Mouse (Mus musculus) common myeloid progenitor, adult 5-6 weeks (primary cell): ENCODE results near the gene Trabd. TPM values are rescaled to one million over a fixed set of nuclear protein-coding genes. Genes with fewer than 3 reads are reported as not detected.

ENCODE experiments used
- ATAC-seq: replicated peaks from 2 replicates; pipeline ENCODE4 v1.8.0; 2016; ENCODE audit warnings: low read depth, mild to moderate bottlenecking, moderate TSS enrichment, inconsistent platforms; ENCODE audit not compliant: poor library complexity, severe bottlenecking
- total RNA-seq: library from RNA; stranded (forward); fragments of 200-1000, 187-1606 nt; gene quantifications from 2 replicates; pipeline ENCODE4 v1.2.3, GENCODE M21; 2017

Trabd gene
- total RNA-seq, 1 experiment from 2014 or later: 20.5 TPM

DNA sequence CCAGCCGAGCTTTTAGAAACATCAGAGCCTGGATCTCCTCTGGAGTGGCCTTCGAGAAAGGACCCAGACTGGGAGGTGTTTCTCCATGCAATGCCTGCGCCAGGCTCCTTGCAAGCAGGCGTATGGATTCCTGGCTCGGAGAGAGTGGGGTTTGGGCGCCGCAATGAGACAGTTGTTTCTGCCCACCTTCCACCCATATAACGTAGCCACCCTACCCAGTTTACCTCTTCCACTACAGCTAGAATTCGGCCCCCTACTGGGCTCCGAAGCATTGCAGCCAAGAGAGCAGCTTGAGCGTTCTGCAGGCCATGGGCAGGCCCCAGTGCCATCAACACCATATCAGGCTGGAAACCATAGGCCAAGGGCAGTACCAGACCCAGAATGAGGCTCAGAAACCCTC lies 48.7 kb downstream of the Trabd start:
- ATAC-seq: no peak

DNA sequence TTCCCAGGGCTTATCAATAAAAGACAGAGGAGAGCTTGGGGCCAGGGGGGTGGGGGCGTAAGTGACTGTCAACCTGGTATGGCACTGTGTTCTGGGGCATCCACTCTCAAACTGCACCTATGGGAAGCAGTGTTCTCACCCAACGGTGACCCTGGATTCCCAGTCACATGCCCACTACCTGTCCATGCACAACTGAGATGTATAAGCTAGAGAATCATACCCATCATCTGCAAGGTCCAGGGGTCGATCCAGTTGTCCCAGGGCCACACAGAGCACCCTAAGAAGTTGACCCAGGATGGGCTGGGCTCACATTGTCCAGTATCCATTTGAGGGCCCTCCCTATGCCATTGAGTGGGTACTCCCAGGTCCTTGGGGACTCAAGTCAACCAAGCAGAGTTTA lies 49.4 kb downstream of the Trabd start:
- no peak for ATAC-seq

GRCm38 (mm10) chr15:89125351-89125750 lies 50.4 kb downstream of the Trabd start:
- ATAC-seq: no peak

DNA sequence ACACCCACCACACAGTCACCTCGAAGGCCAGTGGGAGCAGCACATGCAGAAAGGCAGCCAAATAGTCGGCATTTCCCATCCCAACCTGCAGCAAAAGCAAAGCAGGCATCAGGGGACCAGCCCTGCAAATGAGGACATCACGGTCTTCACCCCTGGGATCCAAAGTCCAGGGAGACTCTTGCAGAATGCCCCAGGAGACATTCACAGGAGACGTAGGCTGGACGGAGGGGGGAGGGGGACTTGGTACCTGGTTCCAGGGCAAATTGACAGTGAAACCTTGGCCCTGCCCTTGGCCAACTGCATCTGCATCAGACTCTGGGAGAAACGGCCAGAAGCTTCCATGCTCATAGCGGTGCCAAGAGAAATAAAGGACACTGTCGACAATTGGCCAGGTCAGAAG lies 51.7 kb downstream of the Trabd start:
- ATAC-seq: no peak

DNA sequence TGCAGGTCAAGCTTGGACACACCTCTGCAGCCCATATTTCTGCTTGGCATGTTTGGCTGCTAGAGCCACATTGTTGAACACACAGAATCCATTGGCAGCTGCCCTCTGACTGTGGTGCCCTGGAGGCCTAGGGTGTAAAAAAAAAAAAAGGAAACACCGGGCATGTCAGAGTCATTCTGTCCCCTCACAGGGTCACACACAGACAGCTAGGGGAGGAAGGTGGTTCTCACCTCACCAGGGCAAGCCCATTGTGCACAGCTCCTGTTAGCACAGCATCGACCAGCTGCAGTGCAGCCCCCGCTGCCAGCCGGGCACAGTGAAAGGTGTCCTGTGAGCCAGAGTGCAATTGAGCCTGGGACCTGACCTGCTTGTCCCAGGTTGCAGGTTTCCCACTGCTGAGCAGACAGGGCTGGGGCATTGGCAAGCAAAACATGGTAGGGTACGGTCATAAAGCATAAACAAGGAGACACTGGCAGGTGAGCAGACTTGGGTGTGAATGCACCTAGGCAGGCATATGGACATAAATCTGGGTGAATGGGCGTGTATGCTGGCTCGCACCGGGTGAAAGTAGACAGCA lies 52.5 kb downstream of the Trabd start:
- no peak for ATAC-seq

DNA sequence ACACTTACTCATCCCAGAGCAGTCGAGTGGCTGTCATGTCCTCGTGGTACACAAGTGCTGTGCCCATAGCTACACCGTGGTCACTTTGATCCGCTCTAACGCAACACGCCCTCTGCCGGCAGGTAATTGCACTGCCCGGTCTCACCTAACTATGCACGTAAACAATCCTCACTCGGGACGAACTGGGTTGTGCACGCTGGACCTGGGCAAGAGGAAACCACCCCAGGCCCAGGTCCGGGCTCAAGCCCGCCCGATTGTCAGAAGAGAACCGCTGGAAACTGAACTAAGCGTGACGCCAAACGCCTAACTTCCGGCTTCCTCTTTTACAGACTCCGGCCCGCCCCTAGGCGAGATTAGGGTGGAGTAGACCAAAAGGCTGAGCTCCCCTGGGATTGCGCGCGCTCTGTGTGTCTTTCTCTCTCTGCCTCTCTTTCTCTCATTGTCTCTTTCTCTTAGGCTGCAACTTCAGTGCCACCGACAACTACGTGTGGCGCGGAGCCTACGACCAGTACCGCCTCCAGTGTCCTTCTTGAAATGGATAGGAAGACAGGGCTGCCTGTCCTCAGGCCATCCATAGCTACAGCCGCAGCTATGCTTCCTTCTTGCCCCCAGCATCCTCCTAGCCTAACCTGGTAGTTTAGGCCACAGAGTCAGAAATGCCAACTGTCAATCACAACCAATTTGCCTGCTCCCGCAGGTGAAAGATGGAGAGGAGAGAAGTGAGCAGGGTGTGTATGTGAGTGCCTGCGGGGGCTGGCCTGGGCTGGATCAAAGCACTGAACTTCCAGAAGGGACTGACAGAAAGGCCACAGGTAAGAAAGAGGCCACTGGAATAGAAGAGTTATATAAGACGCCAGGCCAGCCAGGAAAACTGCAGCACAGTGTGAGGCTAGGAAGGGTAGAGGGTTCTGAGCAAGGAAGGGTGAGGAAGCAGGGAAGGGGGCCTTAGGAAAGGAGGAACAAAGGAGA lies 53.7 kb downstream of the Trabd start, which contains the start of gene Hdac10:
Gene Hdac10, minus strand, starts transcription at position 319 of the 969 bp plus-strand sequence.
- peak; percentile 61 for ATAC-seq

GRCm38 (mm10) chr15:89130245-89130644 lies 55.3 kb downstream of the Trabd start:
- ATAC-seq: no peak

DNA sequence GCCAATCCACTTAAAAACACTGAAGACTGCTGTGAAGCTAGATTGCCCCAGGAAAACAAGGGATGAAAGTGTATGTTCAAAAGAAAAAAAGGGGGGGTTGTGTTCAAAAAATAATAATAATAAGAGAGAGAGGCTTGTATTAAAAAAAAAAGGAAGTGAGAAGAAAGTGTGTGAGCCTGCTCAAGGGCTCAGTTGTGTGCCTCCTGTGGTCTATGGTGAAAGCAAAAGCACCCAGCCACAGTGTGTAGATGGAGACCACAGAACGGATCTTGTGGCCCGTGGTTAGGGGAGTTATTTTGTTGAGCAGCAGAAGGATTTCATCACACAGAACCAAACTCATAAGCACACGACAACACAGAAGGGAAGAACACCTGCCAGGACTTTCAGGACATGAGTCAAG lies 56.4 kb downstream of the Trabd start:
- peak; percentile 82 for ATAC-seq

Other genes starting within 250 kb of the Trabd start
- 11.9 and 12.3 TPM in 2 replicates for gene Pim3, start 212.9 kb upstream of the Trabd start, total RNA-seq
- gene Ttll8, start 120.7 kb upstream of the Trabd start, total RNA-seq: not detected in 2 replicates
- gene Mlc1, start 96.1 kb upstream of the Trabd start, total RNA-seq: not detected in 2 replicates
- not detected in 2 replicates for gene Mov10l1, start 92.2 kb upstream of the Trabd start, total RNA-seq
- gene Panx2, start 15.4 kb upstream of the Trabd start, total RNA-seq: 0.37 TPM in 1 of 2 replicates, not detected in the other
- 11.2 and 14.2 TPM in 2 replicates for gene Selenoo, start 14.0 kb downstream of the Trabd start, total RNA-seq
- gene Tubgcp6, start 48.0 kb downstream of the Trabd start, total RNA-seq: 14.6 and 21.7 TPM in 2 replicates
- gene Hdac10, start 53.6 kb downstream of the Trabd start, total RNA-seq: 15.7 and 18.0 TPM in 2 replicates
- not detected in 2 replicates for gene Mapk12, start 65.6 kb downstream of the Trabd start, total RNA-seq
- 0.50 and 0.73 TPM in 2 replicates for gene Mapk11, start 74.5 kb downstream of the Trabd start, total RNA-seq
- 20.2 and 29.2 TPM in 2 replicates for gene Plxnb2, start 105.7 kb downstream of the Trabd start, total RNA-seq
- 1.6 and 2.3 TPM in 2 replicates for gene Dennd6b, start 121.4 kb downstream of the Trabd start, total RNA-seq
- 15.6 and 22.7 TPM in 2 replicates for gene Ppp6r2, start 136.4 kb downstream of the Trabd start, total RNA-seq
- 43.3 and 53.7 TPM in 2 replicates for gene Sbf1, start 240.2 kb downstream of the Trabd start, total RNA-seq
- not detected in 2 replicates for gene Adm2, start 247.6 kb downstream of the Trabd start, total RNA-seq